Mouse (Mus musculus) layer of hippocampus, adult 2 months (tissue): ENCODE measurements at regions not wholly inside any gene's neighbourhood (a gene's known extent, or its start where the extent isn't known, plus 50 kb on each side); places are given as distances from the start of the nearest gene placed in this dataset.
A peak's percentile ranks its signal among the peaks of the same experiment; 100 is the strongest.
"Not testable (repeated sequence)": the region's sequence is repeated elsewhere in the genome, so short reads cannot be mapped to it uniquely, and the experiment has no call there.

Experiments used
- DNase-seq, 2 experiments: peaks; one replicate each; pipeline ENCODE4 v3.0.0; 2022; ENCODE audit warnings: low spot score in 2 of 2
- H3K27ac ChIP-seq: fragments of 200-600 bp; 2 replicates; pipeline ENCODE4 v1.8.1; 2022
- H3K4me3 ChIP-seq: fragments of 200-600 bp; 2 replicates; pipeline ENCODE4 v1.8.1; 2022; ENCODE audit warnings: mild to moderate bottlenecking
- CTCF ChIP-seq: fragments of 200-600 bp; conservative IDR thresholded peaks from 2 replicates; pipeline ENCODE4 v1.8.1; 2022; ENCODE audit warnings: antibody characterized with exemption, mild to moderate bottlenecking, moderate library complexity

DNA sequence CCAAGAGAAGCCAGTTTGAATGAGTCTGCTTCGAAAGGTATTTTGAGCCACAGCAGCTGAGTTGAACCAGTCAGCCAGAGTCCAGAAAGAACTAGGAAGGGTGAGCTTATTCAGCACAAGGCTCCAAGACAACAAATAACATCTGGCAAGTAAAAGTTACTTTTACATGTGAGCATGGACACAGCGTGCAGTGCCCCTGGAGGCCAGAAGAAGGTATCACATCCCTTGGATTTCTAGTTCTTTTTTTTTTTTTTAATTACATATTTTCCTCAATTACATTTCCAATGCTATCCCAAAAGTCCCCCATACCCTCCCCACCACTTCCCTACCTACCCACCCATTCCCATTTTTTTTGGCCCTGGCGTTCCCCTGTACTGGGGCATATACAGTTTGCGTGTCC, 367.4 kb downstream of the Gm9008 start:
- not testable (repeated sequence) for DNase-seq, H3K4me3 ChIP-seq, H3K27ac ChIP-seq
- TF ChIP-seq CTCF = peak; percentile 65

DNA sequence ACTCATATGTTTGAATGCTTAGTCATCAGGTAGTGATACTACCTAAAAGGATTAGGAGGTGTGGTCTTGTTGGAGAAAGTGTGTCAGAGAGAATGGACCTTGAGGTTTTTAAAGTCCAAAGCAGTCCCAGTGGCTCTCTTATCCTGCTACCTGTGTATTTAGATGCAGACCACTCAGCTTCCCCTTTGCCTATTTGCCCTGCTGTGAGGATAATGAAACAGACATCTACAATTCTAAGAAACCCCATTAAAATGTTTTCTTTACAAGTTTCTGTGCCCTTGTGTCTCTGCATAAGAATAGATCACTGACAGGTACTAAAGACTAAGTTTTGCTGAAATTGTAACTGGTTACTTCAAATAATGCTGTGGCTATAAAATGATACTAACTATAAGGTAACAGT, 381.8 kb downstream of the Gm9008 start:
- Histone ChIP-seq H3K4me3 (no peak overlapping the region), H3K27ac (no peak overlapping the region)
- no peak for TF ChIP-seq CTCF
- no peak for DNase-seq

DNA sequence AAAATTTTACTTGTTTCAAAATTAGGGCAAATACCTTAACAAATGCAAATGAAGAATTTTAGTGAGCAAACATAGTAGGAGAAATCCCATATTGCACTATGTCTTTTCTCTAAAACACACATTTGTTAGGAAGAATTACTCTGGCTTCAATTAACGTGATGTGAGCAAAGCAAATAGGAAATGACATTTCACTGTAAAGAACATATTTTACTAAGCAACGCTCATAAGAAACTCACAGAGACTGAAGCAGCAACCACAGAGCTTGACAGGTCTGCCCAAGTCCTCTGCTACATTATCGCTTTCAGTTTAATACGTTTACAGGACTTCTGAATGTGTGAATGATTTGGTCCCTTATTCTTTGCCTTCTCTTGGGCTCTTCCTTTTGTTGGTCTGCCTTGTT, 383.2 kb downstream of the Gm9008 start:
- DNase-seq = no peak
- no peak for TF ChIP-seq CTCF
- Histone ChIP-seq H3K4me3 (no peak overlapping the region), H3K27ac (no peak overlapping the region)

DNA sequence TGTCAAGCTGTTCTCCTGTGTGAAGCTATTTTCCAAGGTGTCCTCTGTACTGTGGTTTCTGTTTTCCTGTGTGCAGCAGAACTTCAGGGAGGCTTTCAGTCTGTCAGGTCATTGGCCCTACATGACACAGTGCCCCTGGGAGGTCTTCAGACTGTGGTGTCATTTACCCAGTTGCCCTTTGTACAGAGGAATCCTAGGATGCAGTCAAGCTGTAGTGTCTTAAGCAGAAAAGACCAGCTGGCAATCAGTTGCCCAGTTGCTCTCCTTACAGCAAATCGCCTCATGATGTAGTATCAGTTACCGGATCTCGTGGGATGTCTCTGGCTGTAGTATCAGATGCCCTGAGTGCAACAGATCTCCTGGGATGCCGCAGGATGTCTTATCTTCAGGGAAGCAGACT, 432.2 kb downstream of the Gm9008 start:
- DNase-seq = no peak
- no peak overlapping the region for H3K27ac ChIP-seq
- no peak overlapping the region for H3K4me3 ChIP-seq
- TF ChIP-seq CTCF = no peak

DNA sequence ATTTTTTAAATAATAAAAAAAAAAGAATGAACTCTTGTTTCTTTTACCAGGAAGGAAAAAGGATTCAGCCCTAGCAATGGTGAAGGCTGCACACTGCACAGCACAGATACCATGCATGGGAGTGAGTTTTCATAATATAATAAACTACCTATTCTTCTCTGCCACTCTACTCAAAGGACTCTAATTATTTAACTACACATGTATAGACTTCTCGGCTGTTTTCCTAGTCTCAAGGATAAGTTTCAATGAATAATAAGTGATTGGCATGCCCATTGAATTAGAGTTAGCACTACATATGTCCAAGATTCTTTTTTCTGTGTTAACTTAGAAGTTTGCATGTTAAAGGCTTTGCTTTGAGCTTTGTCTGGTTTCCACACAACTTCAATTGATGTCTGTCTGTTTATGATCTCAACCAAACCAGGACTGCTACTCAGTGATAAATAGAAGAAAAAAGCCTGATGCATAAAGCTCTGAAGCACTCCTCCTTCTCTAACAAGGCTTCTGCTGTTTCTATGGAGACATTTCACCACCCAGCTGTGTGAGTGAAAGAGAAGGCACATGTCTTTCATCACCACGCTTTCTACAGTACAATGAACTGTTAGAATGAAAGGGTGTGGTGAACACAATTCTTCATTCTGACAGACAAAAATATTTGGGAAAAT, 444.8 kb downstream of the Gm9008 start:
- Histone ChIP-seq H3K27ac (no peak overlapping the region), H3K4me3 (no peak overlapping the region)
- TF ChIP-seq CTCF = no peak
- DNase-seq = no peak

DNA sequence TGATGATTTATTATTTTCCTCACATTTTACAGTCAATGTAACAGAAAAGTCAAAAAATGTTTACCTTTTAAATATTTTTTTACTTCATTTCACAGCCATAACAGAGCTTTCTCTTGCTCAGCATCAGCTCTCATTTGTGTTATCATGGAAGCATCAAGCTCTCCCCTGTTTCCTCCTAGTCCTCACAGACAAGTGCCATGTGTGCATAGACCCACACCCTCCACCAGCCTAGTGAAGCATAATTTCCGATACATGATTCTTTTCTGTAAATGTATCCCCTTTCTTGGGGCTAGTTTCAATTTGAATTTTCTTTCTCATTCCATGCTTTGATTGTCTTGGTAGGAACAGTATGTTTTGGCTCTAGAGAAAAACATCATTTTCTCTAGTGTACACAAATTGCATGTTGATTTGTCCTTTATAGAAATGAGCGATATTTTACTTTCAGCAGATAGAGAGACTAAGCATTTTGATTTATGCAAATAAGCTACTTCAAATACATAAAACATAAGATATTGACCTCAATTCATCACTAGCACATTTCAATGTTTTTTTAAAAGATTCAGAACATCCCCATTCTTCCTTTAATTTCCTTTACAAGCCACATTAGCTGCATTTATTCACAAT, 489.7 kb downstream of the Gm9008 start:
- no peak overlapping the region for H3K27ac ChIP-seq
- H3K4me3 ChIP-seq = no peak overlapping the region
- DNase-seq = no peak
- TF ChIP-seq CTCF = no peak
